Mouse (Mus musculus) liver, embryonic 13.5 days (tissue): ENCODE data around the gene Tpcn2. TPM values are rescaled to one million over a fixed set of nuclear protein-coding genes. Genes with fewer than 3 reads are reported as not detected.

Experiments used
- ATAC-seq: fragments of 200-750 bp; cut with Nextera tagmentation; 2 replicates; pipeline ENCODE4 v1.8.0; 2017; ENCODE audit warnings: low read depth, mild to moderate bottlenecking, moderate number of reproducible peaks, moderate library complexity
- DNase-seq: peaks from one replicate; pipeline ENCODE4 v3.0.0; 2022
- H3K27ac ChIP-seq: fragments of 300-500 bp; sonication (generic); 2 replicates; pipeline ENCODE4 v1.5.1; 2015; ENCODE audit warnings: moderate library complexity, mild to moderate bottlenecking, inconsistent platforms
- H3K27me3 ChIP-seq: fragments of 300-500 bp; sonication (generic); 2 replicates; pipeline ENCODE4 v1.6.1; 2015; ENCODE audit warnings: mild to moderate bottlenecking, inconsistent platforms
- H3K36me3 ChIP-seq: fragments of 300-500 bp; sonication (generic); 2 replicates; pipeline ENCODE4 v1.6.1; 2015; ENCODE audit warnings: mild to moderate bottlenecking, inconsistent platforms
- H3K4me1 ChIP-seq: fragments of 300-500 bp; sonication (generic); replicated peaks from 2 replicates; pipeline ENCODE4 v1.6.1; 2015; ENCODE audit warnings: inconsistent platforms
- H3K4me2 ChIP-seq: fragments of 300-500 bp; sonication (generic); 2 replicates; pipeline ENCODE4 v1.6.1; 2015; ENCODE audit warnings: inconsistent platforms, mild to moderate bottlenecking, moderate library complexity
- H3K4me3 ChIP-seq: fragments of 300-500 bp; sonication (generic); replicated peaks from 2 replicates; pipeline ENCODE4 v1.5.1; 2015; ENCODE audit warnings: mild to moderate bottlenecking, inconsistent platforms
- H3K9ac ChIP-seq: fragments of 300-500 bp; sonication (generic); 2 replicates; pipeline ENCODE4 v1.6.1; 2015; ENCODE audit warnings: mild to moderate bottlenecking, inconsistent platforms
- H3K9me3 ChIP-seq: fragments of 300-500 bp; sonication (generic); replicated peaks from 2 replicates; pipeline ENCODE4 v1.6.1; 2016; ENCODE audit warnings: inconsistent platforms
- WGBS: fragments of 180-500 bp; shearing (Covaris S2); methylation state at CpG from one replicate; pipeline ENCODE4 v1.1.7; 2015; ENCODE audit not compliant: insufficient replicate concordance; 5-methylcytosine and 5-hydroxymethylcytosine counted together
- polyA plus RNA-seq: library from polyadenylated mRNA; unstranded; fragments of >200 nt; fragmentation: Nextera tagmentation; extraction: Ambion mirVana; gene quantifications from 2 replicates; pipeline ENCODE4 v1.2.1, GENCODE M21; 2015

Tpcn2 gene
- polyA plus RNA-seq, 1 experiment from 2014 or later, result 1.9 TPM

DNA sequence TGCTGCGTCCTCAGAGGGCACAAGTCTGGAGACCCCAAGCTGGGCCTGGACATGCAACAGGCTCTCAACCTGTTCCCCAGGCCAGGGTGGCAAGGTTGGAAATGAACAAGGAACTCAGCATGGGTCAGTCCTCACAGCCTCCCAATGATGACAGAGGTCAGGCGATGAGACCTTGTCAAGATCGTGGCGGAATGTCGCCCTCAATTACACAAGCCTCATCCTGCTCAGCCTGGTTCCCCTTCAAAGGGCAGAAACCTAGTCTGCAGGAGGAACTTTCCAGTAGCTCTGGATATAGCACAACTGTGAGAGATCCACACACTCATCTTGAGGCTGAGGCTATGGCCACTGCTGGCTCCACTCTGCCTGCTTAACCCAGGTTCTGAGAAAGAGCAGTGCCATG, 12.9 kb downstream of the Tpcn2 start:
- Histone ChIP-seq H3K36me3 (peaks cover 46% of the 10 kb centered on the region), H3K4me1 (0 out of 2 replicates have a peak, but pooled peaks cover 4% of the 10 kb centered on the region), H3K4me2 (no peak overlapping the region), H3K9ac (no peak overlapping the region), H3K27me3 (no peaks in the 10 kb centered on the region), H3K27ac (no peak overlapping the region), H3K4me3 (no peak overlapping the region), H3K9me3 (no peaks in the 10 kb centered on the region)
- DNase-seq (no peak), ATAC-seq (no peak; the same call in 1 of the 2 replicates)
- 83% methylated on average over 5 of the region's 5 CpGs for WGBS

DNA sequence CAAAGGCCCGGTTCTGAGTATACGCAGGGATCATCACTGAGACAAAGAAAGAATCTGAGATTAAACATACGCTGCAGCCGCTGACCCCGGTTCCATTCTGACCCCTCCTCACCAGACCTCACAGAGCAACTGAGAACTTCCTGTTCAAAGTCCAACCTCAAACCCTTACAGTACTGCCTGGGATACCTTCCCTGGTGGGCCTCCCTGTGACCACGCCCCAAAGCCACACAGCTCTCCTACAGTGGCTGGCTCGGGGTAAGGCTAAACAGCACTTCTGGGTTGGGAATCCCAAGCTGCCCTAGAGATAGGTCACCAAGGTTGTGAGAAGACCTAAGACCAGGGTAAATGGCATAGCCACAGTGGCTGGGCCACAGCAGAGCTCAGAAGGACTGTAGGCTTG, 14.9 kb downstream of the Tpcn2 start:
- ATAC-seq (no peak), DNase-seq (no peak)
- no peak overlapping the region for H3K4me2 ChIP-seq
- 55% methylated on average over 7 of the region's 7 CpGs for WGBS
- H3K4me1 ChIP-seq, result 0 out of 2 replicates have a peak, but pooled peaks cover 4% of the 10 kb centered on the region
- H3K4me3 ChIP-seq, result no peak overlapping the region
- H3K9ac ChIP-seq, result no peak overlapping the region
- H3K9me3 ChIP-seq, result no peaks in the 10 kb centered on the region
- H3K27me3 ChIP-seq, result no peaks in the 10 kb centered on the region
- peaks cover 38% of the 10 kb centered on the region for H3K36me3 ChIP-seq
- no peak overlapping the region for H3K27ac ChIP-seq

DNA sequence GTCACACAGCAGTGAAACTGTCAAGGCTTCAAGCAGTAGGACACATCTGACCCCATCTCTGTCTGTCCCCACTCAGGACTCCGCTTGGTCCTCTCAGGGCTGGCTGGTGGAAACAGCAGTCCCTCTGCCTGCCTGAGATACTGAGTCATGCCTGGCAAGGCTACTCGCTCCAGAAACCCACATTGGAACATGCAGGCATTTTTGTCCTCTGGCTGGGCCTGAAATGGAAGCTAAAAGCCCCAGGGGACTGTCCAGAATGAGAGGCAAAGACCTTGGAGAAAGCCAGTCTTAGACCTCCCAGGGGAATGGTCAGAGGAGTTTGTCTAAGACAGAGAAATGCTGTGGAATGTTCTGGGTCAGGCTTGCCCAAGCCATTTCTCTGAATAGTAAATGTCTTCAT, 17.8 kb downstream of the Tpcn2 start:
- WGBS, result 65% methylated on average over 2 of the region's 2 CpGs
- no peaks in the 10 kb centered on the region for H3K9me3 ChIP-seq
- no peak for DNase-seq

DNA sequence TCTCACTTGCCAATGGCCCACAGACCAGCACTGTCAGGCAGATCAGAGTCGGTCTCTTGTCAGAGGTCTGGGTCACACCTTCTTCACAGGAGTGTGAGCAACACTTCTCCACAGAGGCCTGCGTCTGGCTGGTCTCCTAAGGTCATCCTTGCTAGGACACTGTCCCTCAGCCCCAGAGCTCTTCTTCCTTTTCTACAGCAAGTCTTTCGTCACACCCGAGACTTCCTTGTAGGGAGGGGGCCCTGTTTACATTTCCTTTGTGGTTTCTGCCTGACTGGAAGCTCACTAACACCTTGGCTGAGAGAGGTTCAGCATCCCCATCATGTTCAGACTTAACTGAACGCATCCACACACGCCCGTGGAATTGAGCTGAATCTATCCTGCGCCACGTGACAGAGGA, 19.6 kb downstream of the Tpcn2 start:
- 0 out of 2 replicates have a peak, but pooled peaks cover 3% of the 10 kb centered on the region for H3K4me1 ChIP-seq
- H3K4me3 ChIP-seq, result no peak overlapping the region
- no peak overlapping the region for H3K9ac ChIP-seq
- DNase-seq, result no peak
- no peak overlapping the region for H3K4me2 ChIP-seq
- H3K27me3 ChIP-seq, result no peaks in the 10 kb centered on the region
- WGBS, result 53% methylated on average over 9 of the region's 9 CpGs
- no peaks in the 10 kb centered on the region for H3K9me3 ChIP-seq
- no peak for ATAC-seq
- H3K36me3 ChIP-seq, result peaks cover 23% of the 10 kb centered on the region
- no peak overlapping the region for H3K27ac ChIP-seq

More for the DNA sequence above, 17.8 kb downstream of the Tpcn2 start:
- ATAC-seq, result no peak
- H3K36me3 ChIP-seq, result peaks cover 24% of the 10 kb centered on the region
- H3K4me3 ChIP-seq, result no peak overlapping the region
- H3K9ac ChIP-seq, result no peak overlapping the region
- 0 out of 2 replicates have a peak, but pooled peaks cover 4% of the 10 kb centered on the region for H3K4me1 ChIP-seq
- no peak overlapping the region for H3K4me2 ChIP-seq
- H3K27me3 ChIP-seq, result no peaks in the 10 kb centered on the region
- no peak overlapping the region for H3K27ac ChIP-seq

DNA sequence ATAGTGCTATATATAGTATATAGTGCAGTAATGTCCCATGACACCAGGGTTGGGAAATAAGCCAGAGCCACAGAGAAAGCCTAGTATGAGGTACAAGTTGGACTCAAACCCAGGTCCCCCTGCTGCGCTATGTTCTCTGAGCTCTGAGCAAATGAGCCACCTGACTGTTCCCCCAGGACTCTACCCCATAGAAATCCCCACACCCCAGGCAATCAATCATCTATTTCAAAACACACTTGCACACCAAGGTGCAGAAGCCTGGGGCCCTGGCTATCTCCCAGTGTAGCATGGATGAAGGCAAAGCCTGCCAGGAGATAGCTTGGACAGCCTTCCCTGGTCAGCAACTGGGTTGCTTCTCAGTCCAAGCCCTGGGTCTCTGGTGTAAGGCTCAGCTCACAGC, 27.7 kb downstream of the Tpcn2 start:
- H3K9me3 ChIP-seq, result no peaks in the 10 kb centered on the region
- H3K27ac ChIP-seq, result no peak overlapping the region
- peaks cover 5% of the 10 kb centered on the region; the same call in 1 of the 2 replicates for H3K4me1 ChIP-seq
- no peak overlapping the region for H3K4me2 ChIP-seq
- H3K9ac ChIP-seq, result no peak overlapping the region
- no peak for ATAC-seq
- DNase-seq, result no peak
- H3K36me3 ChIP-seq, result 0 out of 2 replicates have a peak, but pooled peaks cover 10% of the 10 kb centered on the region
- WGBS, result 79% methylated on average over 1 of the region's 1 CpGs
- H3K4me3 ChIP-seq, result no peak overlapping the region
- no peaks in the 10 kb centered on the region for H3K27me3 ChIP-seq

DNA sequence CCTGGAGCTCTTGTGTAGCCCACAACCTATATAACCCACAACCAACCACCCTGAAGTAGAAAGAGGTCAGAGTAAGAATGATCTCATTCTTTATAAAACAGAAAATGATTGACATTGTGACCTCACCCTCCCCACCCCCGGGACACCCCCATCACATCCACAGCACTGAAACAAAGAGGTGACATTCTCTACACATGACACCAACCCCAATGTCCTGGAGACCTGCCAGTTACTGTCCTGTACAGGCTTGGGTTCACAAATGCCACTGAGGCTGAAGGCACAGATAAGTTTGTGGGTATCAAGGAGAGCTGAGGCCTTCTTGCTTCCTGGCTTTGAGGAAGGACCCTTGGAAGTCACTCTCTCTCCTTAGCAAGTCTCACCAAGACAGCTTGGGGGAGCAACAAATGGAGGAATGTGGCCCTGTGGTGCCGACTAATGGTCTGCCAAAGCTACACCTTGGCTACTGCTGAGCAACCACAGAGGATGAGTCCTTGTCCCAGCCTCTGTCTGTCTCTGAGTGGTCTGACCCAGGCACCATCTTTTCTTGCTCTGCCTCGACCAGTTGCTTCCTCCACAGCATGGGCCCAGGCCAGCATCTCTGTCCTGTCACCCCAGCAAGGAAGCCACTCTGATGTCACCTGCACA, 29.7 kb downstream of the Tpcn2 start:
- DNase-seq, result no peak
- ATAC-seq, result no peak
- WGBS, result 51% methylated on average over 3 of the region's 3 CpGs

DNA sequence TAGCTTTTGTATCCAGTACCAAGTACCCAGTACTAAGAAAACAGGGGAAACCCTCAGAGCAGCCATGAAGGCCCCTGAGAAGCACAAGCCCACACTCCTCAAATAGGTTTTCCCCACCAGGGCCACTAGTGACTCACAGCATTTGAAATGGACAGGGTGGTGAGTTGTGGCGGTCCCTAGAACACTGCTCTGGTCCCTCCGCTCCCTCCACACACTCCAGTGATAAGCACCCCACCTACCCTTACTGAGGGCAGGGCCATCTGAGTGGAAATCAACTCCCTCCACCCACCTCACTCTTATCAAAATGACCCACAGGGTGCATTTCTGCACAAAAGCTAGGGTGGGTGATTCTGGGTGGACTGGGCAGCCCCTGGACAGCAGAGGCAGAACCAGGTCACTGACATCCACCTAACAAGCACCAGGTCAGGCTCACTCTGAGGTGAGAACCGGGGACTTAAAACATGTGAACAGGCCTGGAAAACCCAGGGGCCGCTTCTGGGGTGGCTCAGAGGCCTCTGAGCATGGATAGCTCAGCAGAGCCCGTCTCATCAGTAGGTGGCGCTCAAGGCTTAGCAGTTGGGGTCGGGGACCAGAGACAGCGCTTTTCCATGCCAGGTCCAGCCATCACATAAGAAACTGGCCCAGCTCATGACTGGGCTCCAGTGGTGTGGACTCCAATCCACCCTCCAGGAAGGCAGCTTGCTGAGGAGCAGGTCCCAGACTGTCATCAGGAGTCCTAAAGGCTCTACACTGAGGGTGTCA, 30.9 kb downstream of the Tpcn2 start:
- H3K4me2 ChIP-seq, result no peak overlapping the region
- no peaks in the 10 kb centered on the region for H3K9me3 ChIP-seq
- ATAC-seq (peak; percentile 69), DNase-seq (peak; percentile 51)
- 14% methylated on average over 8 of the region's 8 CpGs for WGBS
- H3K27ac ChIP-seq, result no peak overlapping the region
- peaks cover 8% of the 10 kb centered on the region; the same call in 1 of the 2 replicates for H3K4me1 ChIP-seq
- H3K4me3 ChIP-seq, result no peak overlapping the region
- H3K27me3 ChIP-seq, result no peaks in the 10 kb centered on the region
- 0 out of 2 replicates have a peak, but pooled peaks cover 4% of the 10 kb centered on the region for H3K36me3 ChIP-seq
- no peak overlapping the region for H3K9ac ChIP-seq

More for the DNA sequence above, 29.7 kb downstream of the Tpcn2 start:
- Histone ChIP-seq H3K4me3 (no peak overlapping the region), H3K36me3 (0 out of 2 replicates have a peak, but pooled peaks cover 8% of the 10 kb centered on the region), H3K4me1 (peaks cover 8% of the 10 kb centered on the region; the same call in 1 of the 2 replicates), H3K9me3 (no peaks in the 10 kb centered on the region), H3K27ac (no peak overlapping the region), H3K9ac (no peak overlapping the region), H3K4me2 (no peak overlapping the region), H3K27me3 (no peaks in the 10 kb centered on the region)

DNA sequence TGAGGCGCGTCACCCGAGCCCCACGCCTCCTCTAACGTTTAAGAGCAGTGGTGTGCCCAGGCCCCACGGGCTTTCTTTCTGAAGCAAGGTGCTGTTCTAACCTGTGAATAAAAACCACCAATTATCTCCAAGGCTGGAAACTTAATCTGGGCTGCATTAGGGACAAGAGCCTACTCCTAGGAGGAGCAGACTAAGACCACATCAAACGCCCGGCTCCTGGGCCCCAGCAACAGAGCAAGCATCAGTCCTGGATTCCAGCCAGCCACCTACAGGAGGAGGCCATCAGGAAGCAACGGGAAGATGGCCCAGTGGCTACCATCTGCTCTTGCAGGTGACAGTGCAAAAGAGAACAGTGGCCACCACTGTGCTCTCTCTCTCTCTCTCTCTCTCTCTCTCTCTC, 33.6 kb downstream of the Tpcn2 start:
- Histone ChIP-seq H3K9me3 (no peaks in the 10 kb centered on the region), H3K4me2 (no peak overlapping the region), H3K36me3 (no peaks in the 10 kb centered on the region), H3K27ac (no peak overlapping the region), H3K9ac (no peak overlapping the region), H3K4me3 (no peak overlapping the region), H3K27me3 (no peaks in the 10 kb centered on the region), H3K4me1 (peaks cover 8% of the 10 kb centered on the region; the same call in 1 of the 2 replicates)
- ATAC-seq (no peak), DNase-seq (no peak)
- WGBS, result 67% methylated on average over 9 of the region's 9 CpGs

DNA sequence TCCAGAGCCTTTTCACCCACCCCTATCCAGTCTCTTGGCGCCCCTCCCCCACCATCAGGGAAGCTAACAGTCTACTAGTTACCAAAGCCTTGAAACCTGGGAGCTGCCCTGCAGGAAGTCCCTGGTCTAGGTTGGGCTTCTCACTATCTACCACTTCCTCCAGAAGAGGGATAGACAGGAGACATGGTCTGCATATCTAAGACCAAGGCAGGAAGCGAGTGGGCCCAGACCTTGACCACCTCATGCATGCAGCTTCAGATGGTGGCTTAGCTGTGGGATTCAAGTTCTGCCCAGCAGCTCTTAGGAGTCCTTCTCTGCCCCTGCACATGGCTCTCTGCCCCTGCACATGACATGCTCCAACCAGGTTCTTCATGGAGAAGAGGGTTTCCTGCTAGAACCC, 34.9 kb downstream of the Tpcn2 start:
- H3K27ac ChIP-seq, result no peak overlapping the region
- H3K36me3 ChIP-seq, result no peaks in the 10 kb centered on the region
- no peak for DNase-seq
- no peak overlapping the region for H3K4me3 ChIP-seq
- ATAC-seq, result no peak
- H3K27me3 ChIP-seq, result no peaks in the 10 kb centered on the region
- H3K9ac ChIP-seq, result no peak overlapping the region
- H3K9me3 ChIP-seq, result no peaks in the 10 kb centered on the region
- WGBS, result 33% methylated on average over 2 of the region's 2 CpGs
- peaks cover 8% of the 10 kb centered on the region; the same call in 1 of the 2 replicates for H3K4me1 ChIP-seq
- no peak overlapping the region for H3K4me2 ChIP-seq

DNA sequence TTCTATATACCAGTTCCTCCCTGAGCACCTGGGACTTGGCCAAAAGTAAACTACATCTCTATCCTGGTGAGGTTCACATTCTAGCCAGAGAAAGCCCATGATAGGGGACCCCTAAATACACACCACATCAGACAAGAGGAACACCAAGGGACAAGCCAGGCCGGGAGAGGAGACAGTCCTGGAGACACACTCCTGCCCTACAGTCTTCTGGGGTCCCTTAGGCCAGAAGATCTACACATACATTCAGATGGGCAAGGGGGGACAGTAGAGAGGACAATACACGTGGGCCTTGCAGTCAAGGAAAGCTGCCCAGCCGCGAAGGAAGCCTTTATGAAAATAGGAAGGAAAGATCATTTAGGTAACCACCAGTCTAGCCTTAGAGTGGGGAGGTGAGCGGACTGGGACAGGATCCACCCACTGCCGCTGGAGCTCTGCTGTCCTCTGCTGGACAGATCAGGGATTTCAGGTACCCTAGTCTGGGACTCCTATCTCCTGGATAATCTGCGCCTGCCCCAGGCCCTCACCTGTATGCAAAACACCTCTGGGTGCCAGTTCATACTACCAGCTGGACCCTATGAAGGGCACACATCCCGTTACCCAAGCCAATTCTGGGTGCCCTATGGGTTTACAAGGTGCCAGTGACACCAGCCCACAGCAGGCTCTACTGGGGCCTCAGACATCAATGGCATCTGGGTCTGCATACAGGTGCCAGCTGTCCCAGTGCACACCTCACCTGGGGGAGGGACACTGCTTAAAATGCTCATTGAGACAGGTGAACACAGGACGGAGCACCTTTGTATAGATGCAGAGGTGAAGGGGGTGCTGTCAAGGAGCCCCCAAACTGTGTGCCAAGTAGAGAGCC, 40.7 kb downstream of the Tpcn2 start:
- peak; percentile 36; the same call in 1 of the 2 replicates for ATAC-seq

DNA sequence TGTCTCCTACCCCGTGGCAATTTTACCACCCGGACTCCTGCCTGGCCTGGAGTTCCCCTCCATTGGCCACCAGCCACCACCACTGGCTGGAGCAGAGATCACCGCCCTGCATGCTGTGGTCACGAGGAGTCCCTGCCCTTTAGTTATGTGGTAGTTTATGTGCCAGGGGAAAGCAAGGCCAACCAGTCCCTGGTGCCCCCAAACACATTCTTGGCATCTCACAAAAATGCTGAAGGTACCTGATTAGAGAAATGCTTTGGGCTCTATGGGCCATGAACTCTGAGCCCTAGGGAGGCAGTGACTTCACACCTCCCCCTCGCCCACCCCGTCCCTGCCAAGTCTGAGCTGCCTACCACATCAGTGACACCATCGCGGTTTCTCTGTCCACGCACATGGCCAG, 41.8 kb downstream of the Tpcn2 start:
- Histone ChIP-seq H3K4me3 (no peak overlapping the region), H3K4me1 (no peaks in the 10 kb centered on the region), H3K36me3 (no peaks in the 10 kb centered on the region), H3K4me2 (no peak overlapping the region), H3K27ac (no peak overlapping the region), H3K9ac (no peak overlapping the region), H3K27me3 (no peaks in the 10 kb centered on the region), H3K9me3 (no peaks in the 10 kb centered on the region)
- ATAC-seq (no peak), DNase-seq (no peak)
- WGBS, result 62% methylated on average over 9 of the region's 9 CpGs

More for the DNA sequence above, 40.7 kb downstream of the Tpcn2 start:
- H3K9ac ChIP-seq, result no peak overlapping the region
- H3K36me3 ChIP-seq, result no peaks in the 10 kb centered on the region
- H3K27ac ChIP-seq, result no peak overlapping the region
- no peaks in the 10 kb centered on the region for H3K9me3 ChIP-seq
- no peaks in the 10 kb centered on the region for H3K27me3 ChIP-seq
- H3K4me1 ChIP-seq, result no peaks in the 10 kb centered on the region
- DNase-seq, result no peak
- H3K4me2 ChIP-seq, result no peak overlapping the region
- WGBS, result 9% methylated on average over 9 of the region's 9 CpGs
- H3K4me3 ChIP-seq, result no peak overlapping the region
